8 mouse cellular contexts compared by ENCODE assay signal in genomic region chr8:117498179-117498914, GRCm38 (mm10). TPM values are rescaled to one million over a fixed set of nuclear protein-coding genes. Genes with fewer than 3 reads are reported as not detected.
DNase-seq lines count a peak whose midpoint lies in the region; ATAC-seq lines count a peak whose summit lies in the region.

Gene Plcg2 (plus strand): TSS chr8:117498291.

- no peaks in the 10 kb centered on the region for H3K9me3 ChIP-seq in embryonic facial prominence, embryonic 15.5 days (replicated peaks)

- WGBS in embryonic facial prominence, embryonic 15.5 days: under 1% methylated on average over 62 of the region's 62 CpGs

- H3K4me1 ChIP-seq in embryonic facial prominence, embryonic 15.5 days: peaks cover 15% of the 10 kb centered on the region

- intact Hi-C loops in heart, postnatal 10 days (cut with DNase I): loop anchor here (5.0 kb wide), 2 partner anchors 49 to 69 kb away; no protein-coding TSS in a partner anchor

- DNase-seq in right cerebral cortex, adult 18-20 months: peak; percentile 19
- no peak for DNase-seq in right cerebral cortex, postnatal 36 days (ENCODE audit: low spot score in 2 of 2)
- peak; percentile 52 to 53 for DNase-seq in heart, postnatal 10 days
- peak; percentile 43 to 73 for DNase-seq in kidney, postnatal 36 days
- peak; percentile 26 for DNase-seq in right cerebral cortex, postnatal 25 days
- DNase-seq in cerebellum, adult 9-10 months: no peak

- peak within 1 kb of the TSS; percentile 56 for H3K4me3 ChIP-seq in embryonic facial prominence, embryonic 15.5 days (replicated peaks)

- H3K36me3 ChIP-seq in embryonic facial prominence, embryonic 15.5 days: no peaks in the 10 kb centered on the region

- peak within 1 kb of the TSS; percentile 99 for H3K4me2 ChIP-seq in embryonic facial prominence, embryonic 15.5 days (replicated peaks)

- peak; percentile 61; the same call in 1 of the 2 replicates for ATAC-seq in embryonic facial prominence, embryonic 15.5 days (ENCODE audit: insufficient number of reproducible peaks, low FRiP score, low TSS enrichment, low read depth)
- peak; percentile 82 for ATAC-seq in megakaryocyte, adult 5-6 weeks (ENCODE audit: poor library complexity, severe bottlenecking)

- no peak within 1 kb of the TSS for H3K27ac ChIP-seq in embryonic facial prominence, embryonic 15.5 days (replicated peaks)

- peak within 1 kb of the TSS; percentile 26; the same call in 1 of the 2 replicates for H3K9ac ChIP-seq in embryonic facial prominence, embryonic 15.5 days

- H3K27me3 ChIP-seq in embryonic facial prominence, embryonic 15.5 days: peaks cover 20% of the 10 kb centered on the region

RNA-seq across cellular contexts. Expression of gene Plcg2, which starts in this region (rescaled TPM):
- 3.8 and 3.9 TPM in 2 replicates for polyA plus RNA-seq in embryonic facial prominence, embryonic 15.5 days (2015; fragmentation: Nextera tagmentation; extraction: Ambion mirVana)
- total RNA-seq in heart, postnatal 10 days (2021): 10 to 100 TPM; 10.2 to 10.7 TPM
- 104 and 105 TPM in 2 replicates for total RNA-seq in megakaryocyte, adult 5-6 weeks (2015)
- 164 and 180 TPM in 2 replicates for total RNA-seq in megakaryocyte, adult 5-6 weeks (2017)

Comparison
In these comparisons a context has a peak if more than half of its experiments do, and no peak if none do; other contexts are left out.
1. RNA of gene Plcg2 (total RNA-seq): 104 to 180 TPM in megakaryocyte, adult 5-6 weeks; 10.2 to 10.7 TPM in heart, postnatal 10 days; every median in the first group is over 4 times any median in the second.
2. DNase-seq: peak in right cerebral cortex, adult 18-20 months (single experiment), heart, postnatal 10 days (2 of 2), kidney, postnatal 36 days (2 of 2) and right cerebral cortex, postnatal 25 days (single experiment); none in right cerebral cortex, postnatal 36 days (0 of 2) and cerebellum, adult 9-10 months (single experiment).